Comparison of ENCODE assay signal across 8 mouse cellular contexts in genomic region chr14:14345948-14346812, GRCm38 (mm10). TPM values are rescaled to one million over a fixed set of nuclear protein-coding genes. Genes with fewer than 3 reads are reported as not detected.
DNase-seq lines count a peak whose midpoint lies in the region; ATAC-seq lines count a peak whose summit lies in the region.

Il3ra (plus strand) TSS chr14:14346275.

- H3K4me3 ChIP-seq in hindbrain, embryonic 16.5 days (ENCODE audit: low read length): peak within 1 kb of the TSS; percentile 67

- peaks cover 46% of the 10 kb centered on the region for H3K9me3 ChIP-seq in hindbrain, embryonic 16.5 days (ENCODE audit: control insufficient read depth, low read length)

- peaks cover 5% of the 10 kb centered on the region for H3K36me3 ChIP-seq in hindbrain, embryonic 16.5 days (ENCODE audit: control insufficient read depth, insufficient read depth, low read length)

- no peaks in the 10 kb centered on the region for H3K27me3 ChIP-seq in hindbrain, embryonic 16.5 days (replicated peaks; ENCODE audit: control insufficient read depth, insufficient read depth, low read length)

- ATAC-seq in hindbrain, embryonic 16.5 days: peak; percentile 75
- ATAC-seq in megakaryocyte-erythroid progenitor cell, adult 5-6 weeks (replicated peaks; ENCODE audit: low FRiP score, low TSS enrichment, poor library complexity, severe bottlenecking): peak; percentile 36

- H3K4me1 ChIP-seq in hindbrain, embryonic 16.5 days (ENCODE audit: control insufficient read depth, insufficient read depth, low read depth, low read length): no peaks in the 10 kb centered on the region; the same call in none of the 2 replicates

- H3K4me2 ChIP-seq in hindbrain, embryonic 16.5 days (ENCODE audit: low read length): peak within 1 kb of the TSS; percentile 94

- intact Hi-C loops in left cerebral cortex, postnatal 25 days (cut with DNase I): loop anchor here (10.0 kb wide), 2 partner anchors 221 to 359 kb away; partner anchors contain the start of genes Psmd6 and Slc4a7

- peak; percentile 85 for DNase-seq in T-cell, adult 2 months (ENCODE audit: low spot score)
- DNase-seq in cerebellum, postnatal 25 days: peak; percentile 70 to 83
- DNase-seq in gastrocnemius, adult 8-10 months (ENCODE audit: low spot score in 2 of 2): peak; percentile 39 to 43
- DNase-seq in left cerebral cortex, postnatal 25 days (ENCODE audit: low spot score in 2 of 2): peak; percentile 79 to 80
- peak; percentile 79 for DNase-seq in right cerebral cortex, postnatal 4 days
- DNase-seq in yolk sac, embryonic 10.5 days (ENCODE audit: low spot score): peak; percentile 80

- WGBS in hindbrain, embryonic 16.5 days: 4% methylated on average over 44 of the region's 69 CpGs

- peak within 1 kb of the TSS; percentile 73 for H3K27ac ChIP-seq in hindbrain, embryonic 16.5 days (ENCODE audit: low read depth, low read length)

- H3K9ac ChIP-seq in hindbrain, embryonic 16.5 days (ENCODE audit: low read depth, low read length): peak within 1 kb of the TSS; percentile 85

RNA-seq across cellular contexts. Expression of gene Il3ra, which starts in this region (rescaled TPM):
- total RNA-seq in gastrocnemius, adult 8-10 months (2022): 1 to 10 TPM; 1.1 to 3.2 (median 1.3) TPM
- polyA plus RNA-seq in hindbrain, embryonic 16.5 days (2015; fragmentation: Nextera tagmentation; extraction: Ambion mirVana): 2.3 and 3.0 TPM in 2 replicates
- 1 to 10 TPM; 3.3 to 5.5 TPM for total RNA-seq in left cerebral cortex, postnatal 25 days (2021)
- 5.0 and 5.9 TPM in 2 replicates for total RNA-seq in megakaryocyte-erythroid progenitor cell, adult 5-6 weeks (2014; fragmentation: Nextera tagmentation)
- 5.9 TPM in 1 of 2 replicates, not detected in the other for total RNA-seq in megakaryocyte-erythroid progenitor cell, adult 5-6 weeks (2017)

Comparison
In these comparisons a context has a peak if more than half of its experiments do, and no peak if none do; other contexts are left out.
1. Peak in every context shown above with its lines: DNase-seq, ATAC-seq, H3K4me3 ChIP-seq and H3K27ac ChIP-seq.